Mouse (Mus musculus) midbrain, embryonic 16.5 days (tissue): ENCODE data around the gene Zfp146. TPM values are rescaled to one million over a fixed set of nuclear protein-coding genes. Genes with fewer than 3 reads are reported as not detected.
"Not testable (repeated sequence)": the region's sequence is repeated elsewhere in the genome, so short reads cannot be mapped to it uniquely, and the experiment has no call there.

Experiments used
- ATAC-seq: fragments of 200-750 bp; cut with Nextera tagmentation; 2 replicates; pipeline ENCODE4 v1.8.0; 2017; ENCODE audit warnings: moderate TSS enrichment
- H3K27ac ChIP-seq: fragments of 300-500 bp; sonication (generic); 2 replicates; pipeline ENCODE4 v1.5.1; 2014; ENCODE audit warnings: mild to moderate bottlenecking, low read length, mixed read lengths
- H3K27me3 ChIP-seq: fragments of 300-500 bp; sonication (generic); 2 replicates; pipeline ENCODE4 v1.6.1; 2014; ENCODE audit warnings: low read depth, low read length, mixed read lengths; ENCODE audit not compliant: control insufficient read depth, insufficient read depth
- H3K36me3 ChIP-seq: fragments of 300-500 bp; sonication (generic); 2 replicates; pipeline ENCODE4 v1.6.1; 2014; ENCODE audit warnings: mild to moderate bottlenecking, low read length, moderate library complexity, mixed read lengths; ENCODE audit not compliant: control insufficient read depth, insufficient read depth
- H3K4me1 ChIP-seq: fragments of 300-500 bp; sonication (generic); 2 replicates; pipeline ENCODE4 v1.6.1; 2014; ENCODE audit warnings: mild to moderate bottlenecking, low read length, mixed read lengths; ENCODE audit not compliant: control insufficient read depth, insufficient read depth
- H3K4me2 ChIP-seq: fragments of 300-500 bp; sonication (generic); 2 replicates; pipeline ENCODE4 v1.6.1; 2014; ENCODE audit warnings: mild to moderate bottlenecking, low read length, mixed read lengths
- H3K4me3 ChIP-seq: fragments of 300-500 bp; sonication (generic); 2 replicates; pipeline ENCODE4 v1.5.1; 2014; ENCODE audit warnings: low read depth, mild to moderate bottlenecking, low read length, moderate library complexity, mixed read lengths
- H3K9ac ChIP-seq: fragments of 300-500 bp; sonication (generic); 2 replicates; pipeline ENCODE4 v1.6.1; 2014; ENCODE audit warnings: low read depth, low read length, mixed read lengths
- H3K9me3 ChIP-seq: fragments of 300-500 bp; sonication (generic); replicated peaks from 2 replicates; pipeline ENCODE4 v1.6.1; 2014; ENCODE audit warnings: mild to moderate bottlenecking, low read length, mixed read lengths; ENCODE audit not compliant: control insufficient read depth, poor library complexity, severe bottlenecking
- WGBS: fragments of 180-500 bp; shearing (Covaris S2); extraction: QIAGEN DNeasy Blood & Tissue Kit; methylation state at CpG from one replicate; pipeline ENCODE4 v1.1.7; 2014; 5-methylcytosine and 5-hydroxymethylcytosine counted together
- polyA plus RNA-seq: library from polyadenylated mRNA; unstranded; fragments of >200 nt; fragmentation: Nextera tagmentation; extraction: Ambion mirVana; gene quantifications from 2 replicates; pipeline ENCODE4 v1.2.1, GENCODE M21; 2015

Gene Zfp146
- polyA plus RNA-seq, 1 experiment from 2014 or later = 10.8 TPM

GRCm38 (mm10) chr7:30122188-30122530 is 47.4 kb downstream of the Zfp146 start:
- Histone ChIP-seq H3K27ac (peak overlapping the region; percentile 88), H3K4me2 (peak overlapping the region; percentile 88), H3K9me3 (no peaks in the 10 kb centered on the region), H3K36me3 (peaks cover 3% of the 10 kb centered on the region; the same call in 1 of the 2 replicates), H3K9ac (peak overlapping the region; percentile 89), H3K4me1 (peaks cover 16% of the 10 kb centered on the region), H3K4me3 (peak overlapping the region; percentile 83), H3K27me3 (no peaks in the 10 kb centered on the region)
- peak; percentile 52 for ATAC-seq
- WGBS = 6% methylated on average over 15 of the region's 15 CpGs

- Histone ChIP-seq H3K36me3 (peaks cover 3% of the 10 kb centered on the region; the same call in 1 of the 2 replicates), H3K27ac (peak within 1 kb of the TSS; percentile 88), H3K4me3 (peak within 1 kb of the TSS; percentile 83), H3K27me3 (no peaks in the 10 kb centered on the region), H3K9ac (peak within 1 kb of the TSS; percentile 89), H3K4me2 (peak within 1 kb of the TSS; percentile 88), H3K4me1 (peaks cover 16% of the 10 kb centered on the region), H3K9me3 (no peaks in the 10 kb centered on the region)
- WGBS = under 1% methylated on average over 61 of the region's 61 CpGs
- ATAC-seq = peak; percentile 98
Measured at GRCm38 (mm10) chr7:30121308-30122187, 48.0 kb downstream of the Zfp146 start, which contains the start of gene Zfp382. Gene Zfp382 (plus strand): TSS chr7:30121942.

GRCm38 (mm10) chr7:30117935-30118334 is 51.6 kb downstream of the Zfp146 start:
- ATAC-seq, H3K4me1 ChIP-seq, H3K36me3 ChIP-seq, H3K4me2 ChIP-seq, H3K27me3 ChIP-seq, H3K4me3 ChIP-seq, H3K9me3 ChIP-seq, H3K9ac ChIP-seq, H3K27ac ChIP-seq: not testable (repeated sequence)
- WGBS = 94% methylated on average over 12 of the region's 12 CpGs

- no peaks in the 10 kb centered on the region for H3K27me3 ChIP-seq
- 93% methylated on average over 5 of the region's 5 CpGs for WGBS
- H3K9ac ChIP-seq = no peak overlapping the region
- ATAC-seq = no peak
- no peak overlapping the region for H3K4me2 ChIP-seq
- H3K4me1 ChIP-seq = peaks cover 2% of the 10 kb centered on the region; the same call in 1 of the 2 replicates
- no peaks in the 10 kb centered on the region for H3K9me3 ChIP-seq
- no peaks in the 10 kb centered on the region for H3K36me3 ChIP-seq
- H3K4me3 ChIP-seq = no peak overlapping the region
- H3K27ac ChIP-seq = no peak overlapping the region
Measured at GRCm38 (mm10) chr7:30116076-30116475, 53.5 kb downstream of the Zfp146 start.

Other genes with a start within 250 kb of the Zfp146 start
- gene Zfp74, start 215.7 kb downstream of the Zfp146 start, polyA plus RNA-seq = 24.4 and 26.7 TPM in 2 replicates
- 3.4 and 4.3 TPM in 2 replicates for gene Zfp568, start 185.8 kb downstream of the Zfp146 start, polyA plus RNA-seq
- gene Zfp14, start 118.4 kb downstream of the Zfp146 start, polyA plus RNA-seq = 13.4 and 13.7 TPM in 2 replicates
- gene Zfp82, start 96.8 kb downstream of the Zfp146 start, polyA plus RNA-seq = 10.2 and 13.4 TPM in 2 replicates
- gene Gm26920, start 79.3 kb downstream of the Zfp146 start, polyA plus RNA-seq = 2.0 and 3.2 TPM in 2 replicates
- 18.1 and 18.7 TPM in 2 replicates for gene Zfp566, start 79.2 kb downstream of the Zfp146 start, polyA plus RNA-seq
- 79.5 and 87.9 TPM in 2 replicates for gene Zfp260, start 75.0 kb downstream of the Zfp146 start, polyA plus RNA-seq
- 24.5 and 26.6 TPM in 2 replicates for gene Zfp382, start 47.8 kb downstream of the Zfp146 start, polyA plus RNA-seq
- gene Cox7a1, start 14.4 kb upstream of the Zfp146 start, polyA plus RNA-seq = 5.9 and 8.5 TPM in 2 replicates
- 64.8 and 65.3 TPM in 2 replicates for gene Capns1, start 29.1 kb upstream of the Zfp146 start, polyA plus RNA-seq
- 158 and 166 TPM in 2 replicates for gene Polr2i, start 62.2 kb upstream of the Zfp146 start, polyA plus RNA-seq
- gene Tbcb, start 62.5 kb upstream of the Zfp146 start, polyA plus RNA-seq = 436 and 442 TPM in 2 replicates
- gene Ovol3, start 66.0 kb upstream of the Zfp146 start, polyA plus RNA-seq = not detected in 2 replicates
- gene Thap8, start 110.3 kb upstream of the Zfp146 start, polyA plus RNA-seq = 0.51 and 1.3 TPM in 2 replicates
- 3.8 and 4.0 TPM in 2 replicates for gene Wdr62, start 110.7 kb upstream of the Zfp146 start, polyA plus RNA-seq
- gene Clip3, start 122.0 kb upstream of the Zfp146 start, polyA plus RNA-seq = 100 and 124 TPM in 2 replicates
- gene Alkbh6, start 139.0 kb upstream of the Zfp146 start, polyA plus RNA-seq = 120 and 127 TPM in 2 replicates
- 13.4 and 16.0 TPM in 2 replicates for gene Syne4, start 145.1 kb upstream of the Zfp146 start, polyA plus RNA-seq
- not detected in 2 replicates for gene E130208F15Rik, start 152.0 kb upstream of the Zfp146 start, polyA plus RNA-seq
- gene Sdhaf1, start 154.1 kb upstream of the Zfp146 start, polyA plus RNA-seq = 15.2 and 16.9 TPM in 2 replicates
- 15.2 and 15.7 TPM in 2 replicates for gene Lrfn3, start 193.0 kb upstream of the Zfp146 start, polyA plus RNA-seq
- 15.3 and 23.5 TPM in 2 replicates for gene Tyrobp, start 244.0 kb upstream of the Zfp146 start, polyA plus RNA-seq